31 mouse cellular contexts compared by ENCODE assay signal in the genomic region with DNA sequence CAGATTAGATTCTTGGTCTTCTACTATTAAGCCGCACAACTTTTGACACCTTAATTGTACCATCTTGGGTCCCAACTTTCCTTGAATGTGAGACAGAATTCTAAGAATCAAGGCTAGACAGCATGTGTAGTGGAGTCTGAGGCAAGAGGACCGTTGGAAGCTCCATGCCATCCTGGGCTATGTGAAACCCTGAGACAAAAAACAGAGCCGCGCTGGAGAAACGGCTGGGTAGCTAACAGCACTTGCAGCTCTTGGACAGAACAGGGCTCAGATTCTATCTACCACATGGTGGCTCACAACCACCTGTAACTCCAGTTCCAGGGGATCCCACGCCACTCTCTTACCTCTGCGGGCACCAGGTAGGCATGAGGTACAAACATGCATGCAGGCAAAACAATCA.
"Had no signal": no experiment of that assay in that cellular context is flagged by ENCODE, and none has a peak within 500 bp of the region (broad histone marks: within the 10 kb centered on the region; RNA-seq: fewer than 3 reads in every experiment).

No protein-coding gene starts in this region.

- H3K27ac ChIP-seq: limb, embryonic 10.5 days; limb, embryonic 12.5 days; limb, embryonic 13.5 days; limb, embryonic 15.5 days; liver, embryonic 12.5 days; liver, embryonic 13.5 days; liver, embryonic 14.5 days; liver, embryonic 15.5 days; lung, embryonic 15.5 days; macrophage; midbrain, embryonic 10.5 days; midbrain, embryonic 12.5 days; midbrain, embryonic 13.5 days; midbrain, embryonic 15.5 days; neural tube, embryonic 12.5 days; neural tube, embryonic 13.5 days had no signal

- H3K4me3 ChIP-seq: limb, embryonic 10.5 days; limb, embryonic 12.5 days; limb, embryonic 13.5 days; limb, embryonic 15.5 days; liver, embryonic 12.5 days; liver, embryonic 13.5 days; liver, embryonic 15.5 days; lung, embryonic 15.5 days; midbrain, embryonic 10.5 days; midbrain, embryonic 12.5 days; midbrain, embryonic 13.5 days; midbrain, embryonic 15.5 days; myocyte; neural tube, embryonic 12.5 days; neural tube, embryonic 13.5 days had no signal

- H3K36me3 ChIP-seq: limb, embryonic 15.5 days; liver, embryonic 13.5 days; liver, embryonic 15.5 days; lung, embryonic 15.5 days; midbrain, embryonic 12.5 days; midbrain, embryonic 15.5 days; neural tube, embryonic 13.5 days had no signal

- ATAC-seq: liver, embryonic 12.5 days; liver, postnatal 0 days; lung, postnatal 0 days; midbrain, embryonic 13.5 days; midbrain, embryonic 15.5 days; midbrain, embryonic 16.5 days had no signal

- H3K9me3 ChIP-seq: limb, embryonic 10.5 days; limb, embryonic 12.5 days; limb, embryonic 13.5 days; limb, embryonic 15.5 days; liver, embryonic 12.5 days; liver, embryonic 13.5 days; liver, embryonic 15.5 days; lung, embryonic 15.5 days; megakaryocyte, embryonic 14.5 days; midbrain, embryonic 10.5 days; midbrain, embryonic 12.5 days; midbrain, embryonic 13.5 days; midbrain, embryonic 15.5 days; neural tube, embryonic 12.5 days; neural tube, embryonic 13.5 days had no signal

- H3K27me3 ChIP-seq: limb, embryonic 12.5 days; limb, embryonic 13.5 days; limb, embryonic 15.5 days; liver, embryonic 12.5 days; liver, embryonic 13.5 days; liver, embryonic 15.5 days; lung, embryonic 15.5 days; megakaryocyte, embryonic 14.5 days; midbrain, embryonic 12.5 days; midbrain, embryonic 13.5 days; midbrain, embryonic 15.5 days; neural tube, embryonic 12.5 days; neural tube, embryonic 13.5 days had no signal

- DNase-seq: left cerebral cortex, postnatal 4 days; liver; liver, embryonic 13.5 days; liver, postnatal 0 days; lung, adult 18-20 months; lung, adult 2 months; lung, embryonic 14.5 days; lung, postnatal 10 days; lung, postnatal 14 days; lung, postnatal 36 days; lung, postnatal 4 days had no signal

- H3K9ac ChIP-seq: limb, embryonic 13.5 days; limb, embryonic 15.5 days; liver, embryonic 12.5 days; liver, embryonic 13.5 days; liver, embryonic 14.5 days; liver, embryonic 15.5 days; liver, postnatal 0 days; lung, embryonic 14.5 days; lung, embryonic 15.5 days; midbrain, embryonic 12.5 days; midbrain, embryonic 13.5 days; midbrain, embryonic 15.5 days; neural tube, embryonic 13.5 days had no signal

- H3K4me2 ChIP-seq: limb, embryonic 12.5 days; limb, embryonic 13.5 days; limb, embryonic 15.5 days; liver, embryonic 11.5 days; liver, embryonic 12.5 days; liver, embryonic 13.5 days; liver, embryonic 15.5 days; lung, embryonic 14.5 days; lung, embryonic 15.5 days; midbrain, embryonic 12.5 days; midbrain, embryonic 13.5 days; midbrain, embryonic 15.5 days; neural tube, embryonic 12.5 days; neural tube, embryonic 13.5 days had no signal
